Mouse (Mus musculus): ENCODE measurements around the gene Dhx33. TPM values are rescaled to one million over a fixed set of nuclear protein-coding genes. Genes with fewer than 3 reads are reported as not detected.

The Dhx33 gene
- 6.7 and 6.9 TPM in 2 replicates for polyA plus RNA-seq (2015; fragmentation: Nextera tagmentation; extraction: Ambion mirVana)

GRCm38 (mm10) chr11:71004316-71004773, at the start of gene Dhx33:
Gene Dhx33, minus strand, starts transcription at chr11:71004437.

DNA sequence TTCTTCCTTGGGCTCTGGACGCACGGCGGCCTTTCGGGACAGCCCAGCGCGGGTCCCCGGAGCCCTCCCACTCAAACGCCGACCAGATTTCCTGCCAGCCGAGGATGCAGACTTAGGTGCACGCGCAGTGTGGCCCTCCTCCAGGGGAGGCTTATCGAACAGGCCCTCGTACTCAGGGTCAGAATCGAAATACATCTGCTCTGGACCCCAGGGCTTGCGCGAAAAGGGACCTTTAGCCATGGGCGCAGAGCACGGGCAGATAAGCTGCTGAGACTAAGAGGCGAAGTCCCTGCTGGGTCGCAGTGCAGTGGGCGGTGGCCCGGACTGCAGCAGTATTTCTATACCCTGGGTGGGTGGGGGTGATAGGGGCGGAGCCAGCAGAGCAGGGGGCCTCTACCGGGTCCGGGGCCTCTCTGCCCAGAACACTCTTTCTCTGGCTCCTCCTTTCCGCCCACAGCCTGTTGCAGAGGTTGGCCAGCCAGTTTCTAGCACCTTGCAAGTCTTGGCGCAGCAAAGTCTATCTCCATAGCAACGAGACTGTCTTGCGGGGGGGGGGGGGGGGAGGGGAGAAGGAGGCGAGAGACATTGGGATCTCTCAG, 29.0 kb upstream of the Dhx33 start, which contains the start of gene 6330403K07Rik:
Gene 6330403K07Rik, minus strand, starts transcription at position 351 of the 599 bp plus-strand sequence.

GRCm38 (mm10) chr11:71019201-71020068, 15.2 kb upstream of the Dhx33 start, which contains the start of the genes Mis12 and Derl2:
Gene Mis12, plus strand, starts transcription at chr11:71019611.
Gene Derl2, minus strand, starts transcription at chr11:71019841.

GRCm38 (mm10) chr11:70982557-70983228, 21.5 kb downstream of the Dhx33 start, which contains the start of gene C1qbp:
Gene C1qbp, minus strand, starts transcription at chr11:70983026.

DNA sequence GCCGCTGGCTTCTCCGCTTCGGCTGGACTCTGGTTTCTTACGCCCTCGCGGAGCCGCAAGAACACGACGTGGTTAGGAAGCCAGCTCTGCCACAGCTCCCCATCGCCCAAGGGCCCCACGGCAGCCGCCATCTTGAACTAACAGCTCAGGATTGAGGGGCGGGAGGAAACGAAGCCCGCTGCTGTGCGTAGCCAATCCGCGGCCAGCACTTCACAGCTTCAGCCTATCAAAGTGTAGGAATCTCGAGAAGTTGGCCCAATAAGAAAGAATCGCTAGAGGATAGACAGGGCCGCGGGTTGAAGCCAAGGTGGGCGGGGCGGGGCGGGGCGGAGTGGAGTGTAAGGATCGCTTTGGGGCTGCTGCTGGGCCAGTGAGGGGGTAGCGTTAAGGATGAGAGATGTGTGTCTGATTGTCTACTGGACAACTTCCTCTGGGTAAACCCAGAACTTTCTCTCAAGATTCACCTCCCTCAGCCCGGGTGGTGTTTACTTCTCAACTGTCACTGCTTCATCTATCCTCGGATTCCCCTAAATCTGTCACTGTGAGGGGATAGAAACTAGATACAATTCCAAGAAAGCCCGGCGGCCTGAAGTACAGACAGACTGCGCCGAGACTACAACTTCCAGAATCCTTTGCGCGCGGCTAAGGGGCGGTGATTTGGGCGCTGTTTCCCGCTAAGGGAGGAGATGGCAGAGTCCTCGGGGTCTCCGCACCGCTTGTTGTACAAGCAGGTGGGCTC, 34.2 kb downstream of the Dhx33 start, which contains the start of the genes Nup88 and Rpain:
Gene Nup88, minus strand, starts transcription at position 153 of the 739 bp plus-strand sequence.
Gene Rpain, plus strand, starts transcription at position 393 of the 739 bp plus-strand sequence.

Other genes starting within 250 kb of the Dhx33 start
- gene Zfp3, start 240.2 kb downstream of the Dhx33 start, polyA plus RNA-seq (2015; fragmentation: Nextera tagmentation; extraction: Ambion mirVana), result 2.2 and 2.8 TPM in 2 replicates
- gene Scimp, start 191.9 kb downstream of the Dhx33 start, polyA plus RNA-seq (2015; fragmentation: Nextera tagmentation; extraction: Ambion mirVana), result 0.52 and 1.1 TPM in 2 replicates
- gene Rabep1, start 159.7 kb downstream of the Dhx33 start, polyA plus RNA-seq (2015; fragmentation: Nextera tagmentation; extraction: Ambion mirVana), result 19.5 and 21.2 TPM in 2 replicates
- 61.6 and 62.9 TPM in 2 replicates for gene Nup88, start 34.5 kb downstream of the Dhx33 start, polyA plus RNA-seq (2015; fragmentation: Nextera tagmentation; extraction: Ambion mirVana)
- 133 and 138 TPM in 2 replicates for gene Rpain, start 34.2 kb downstream of the Dhx33 start, polyA plus RNA-seq (2015; fragmentation: Nextera tagmentation; extraction: Ambion mirVana)
- gene C1qbp, start 21.4 kb downstream of the Dhx33 start, polyA plus RNA-seq (2015; fragmentation: Nextera tagmentation; extraction: Ambion mirVana), result 226 and 246 TPM in 2 replicates
- gene Mis12, start 15.2 kb upstream of the Dhx33 start, polyA plus RNA-seq (2015; fragmentation: Nextera tagmentation; extraction: Ambion mirVana), result 20.0 and 23.0 TPM in 2 replicates
- gene Derl2, start 15.4 kb upstream of the Dhx33 start, polyA plus RNA-seq (2015; fragmentation: Nextera tagmentation; extraction: Ambion mirVana), result 30.7 and 32.5 TPM in 2 replicates
- gene 6330403K07Rik, start 29.1 kb upstream of the Dhx33 start, polyA plus RNA-seq (2015; fragmentation: Nextera tagmentation; extraction: Ambion mirVana), result 6.7 and 11.4 TPM in 2 replicates
- 0.24 and 0.46 TPM in 2 replicates for gene Nlrp1a, start 140.3 kb upstream of the Dhx33 start, polyA plus RNA-seq (2015; fragmentation: Nextera tagmentation; extraction: Ambion mirVana)
- gene Nlrp1b, start 226.3 kb upstream of the Dhx33 start, polyA plus RNA-seq (2015; fragmentation: Nextera tagmentation; extraction: Ambion mirVana), result 0.20 and 0.24 TPM in 2 replicates

Data from spleen, postnatal 0 days (tissue).